Mouse (Mus musculus): Measurements from ENCODE around the gene Slc16a6.

Slc16a6 gene

DNA sequence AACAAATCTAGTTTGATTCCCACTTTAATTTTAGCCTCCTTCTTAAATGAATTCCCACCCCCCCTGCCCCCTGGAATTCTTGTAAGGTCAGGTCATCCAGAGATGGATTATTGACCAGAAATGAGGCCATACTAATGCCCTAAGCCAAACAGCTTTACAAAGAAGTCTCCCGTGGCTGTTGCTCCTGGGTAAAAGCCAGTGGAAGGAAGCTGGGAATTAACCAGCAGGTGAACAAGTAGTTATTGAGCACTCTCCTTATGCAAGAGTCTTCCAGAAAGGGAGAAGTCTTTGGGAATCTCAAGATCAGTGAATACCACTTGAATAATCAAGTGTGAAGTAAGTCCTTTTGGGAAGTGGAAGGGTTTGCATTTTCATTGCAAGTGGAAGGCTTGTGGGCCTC lies 13.7 kb upstream of the Slc16a6 start:
- DNase-seq (ENCODE audit: low spot score in 2 of 2), result no peak

DNA sequence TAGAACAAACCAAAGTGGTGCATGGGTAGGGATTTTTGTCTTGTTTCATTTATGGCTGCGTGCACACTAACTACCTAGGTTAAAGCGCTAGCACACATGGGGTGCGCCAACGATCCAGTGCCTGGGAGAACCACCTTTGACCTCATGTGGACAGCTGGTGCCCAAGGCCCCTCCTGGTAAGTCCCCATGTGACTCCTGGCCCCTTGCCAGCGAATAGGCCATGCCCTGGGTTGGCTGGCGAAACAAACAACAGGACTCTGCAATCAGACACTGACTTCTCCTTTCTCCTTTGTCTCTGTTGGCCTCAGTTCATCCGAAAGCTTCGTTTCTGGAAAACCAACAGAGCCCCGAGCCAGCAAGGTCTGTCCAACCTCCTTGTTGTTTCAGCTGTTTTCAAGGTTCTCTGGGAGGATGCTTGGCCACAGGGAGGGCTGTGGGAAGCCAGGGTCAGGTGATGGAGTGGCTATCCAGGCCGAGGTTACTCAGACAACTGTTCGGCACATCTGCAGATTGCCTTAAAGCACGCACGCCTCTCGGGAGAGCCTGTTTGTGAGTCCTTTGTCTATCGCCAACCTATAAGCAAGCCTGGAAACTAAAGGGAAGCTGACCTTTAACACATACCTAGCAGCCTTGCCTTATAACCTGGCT lies 12.1 kb upstream of the Slc16a6 start:
- no peak for DNase-seq (ENCODE audit: low spot score in 2 of 2)

DNA sequence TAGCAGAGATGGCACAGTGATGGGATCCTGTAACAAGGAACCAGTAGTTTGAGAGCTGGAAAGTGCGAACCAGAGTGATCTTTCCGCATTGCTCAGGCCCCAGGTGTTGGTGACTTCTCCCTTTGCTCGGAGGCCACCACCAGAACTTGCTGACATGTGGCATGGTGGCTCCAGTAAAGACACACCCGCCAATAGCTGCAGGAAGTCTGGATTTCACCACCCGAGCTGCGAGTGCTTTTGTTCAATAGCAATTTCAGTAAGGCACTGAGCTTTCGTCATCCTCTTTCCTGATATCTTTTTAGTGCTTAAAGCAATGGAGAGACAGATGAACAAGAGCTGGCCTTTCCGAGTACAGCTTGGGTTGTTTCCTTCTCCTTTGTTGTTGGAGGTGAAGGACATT lies 7.0 kb upstream of the Slc16a6 start:
- no peak for DNase-seq (ENCODE audit: low spot score in 2 of 2)

DNA sequence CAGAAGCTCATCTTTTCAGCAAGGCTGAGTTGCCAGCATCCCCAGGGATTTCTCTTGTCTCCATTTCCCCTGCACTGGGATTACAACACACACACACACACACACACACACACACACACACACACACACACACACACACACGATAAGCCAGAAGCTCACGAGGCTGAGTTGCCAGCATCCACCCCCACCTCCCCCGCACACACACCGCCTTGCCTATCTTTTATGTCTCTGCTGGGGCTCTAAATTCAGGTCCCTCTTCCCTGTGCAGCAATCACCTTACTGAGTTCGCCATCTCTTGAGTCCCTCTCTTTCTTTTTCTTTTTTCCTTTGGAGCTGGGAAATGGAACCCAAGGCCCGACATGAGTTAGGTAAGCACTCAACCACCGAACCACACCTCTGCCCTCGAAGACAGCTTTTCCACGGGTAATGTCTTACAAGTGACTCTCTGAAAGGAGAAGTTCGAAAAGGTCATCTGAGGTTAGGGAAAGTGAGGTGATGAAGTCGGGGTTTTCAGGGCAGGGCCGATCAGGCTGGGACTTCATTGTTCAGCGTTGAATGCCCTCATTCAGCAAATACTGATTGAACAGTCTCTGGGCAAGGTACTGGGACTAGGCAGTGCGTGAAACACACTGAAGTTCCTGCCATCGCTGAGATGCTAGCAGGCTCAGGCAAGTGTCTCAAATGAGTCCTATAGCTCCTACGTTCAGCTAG lies 6.3 kb upstream of the Slc16a6 start:
- no peak for DNase-seq (ENCODE audit: low spot score in 2 of 2)

DNA sequence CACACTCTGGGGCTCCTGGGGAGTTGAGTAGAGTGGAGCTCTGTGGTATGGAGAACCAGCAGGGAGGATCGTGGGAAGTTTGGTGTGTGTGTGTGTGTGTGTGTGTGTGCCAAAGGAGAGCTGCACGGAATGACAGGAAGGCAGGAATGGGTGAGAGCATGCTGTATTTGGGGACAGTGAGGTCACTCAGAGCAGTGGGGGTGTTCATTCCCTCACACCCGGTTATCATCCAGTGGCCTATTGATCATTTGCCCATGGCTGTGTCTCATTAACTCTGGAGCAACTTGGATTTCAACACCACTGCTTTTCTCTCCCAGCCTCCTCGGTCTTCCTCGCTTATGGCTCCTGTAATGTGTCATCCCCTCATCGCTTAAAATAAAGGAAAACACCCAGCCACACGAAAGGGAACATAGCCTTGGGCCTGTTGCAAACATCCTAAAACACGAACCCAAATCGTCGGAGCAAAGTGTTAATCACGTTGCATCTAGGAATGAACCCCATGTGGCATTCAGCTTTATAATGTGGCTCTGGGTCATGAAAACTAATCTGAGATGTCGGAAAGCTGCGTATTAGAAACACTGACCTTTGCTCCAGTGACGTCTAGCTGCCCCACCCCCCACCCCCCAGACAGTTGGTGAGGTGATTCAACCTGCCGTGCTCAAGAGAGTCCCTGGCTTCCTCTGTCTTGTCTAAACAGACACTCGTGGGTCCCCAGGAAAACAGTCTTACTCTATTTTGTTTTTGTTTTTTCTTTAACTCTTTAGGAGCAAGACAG lies 4.4 kb upstream of the Slc16a6 start:
- DNase-seq (ENCODE audit: low spot score in 2 of 2), result no peak

DNA sequence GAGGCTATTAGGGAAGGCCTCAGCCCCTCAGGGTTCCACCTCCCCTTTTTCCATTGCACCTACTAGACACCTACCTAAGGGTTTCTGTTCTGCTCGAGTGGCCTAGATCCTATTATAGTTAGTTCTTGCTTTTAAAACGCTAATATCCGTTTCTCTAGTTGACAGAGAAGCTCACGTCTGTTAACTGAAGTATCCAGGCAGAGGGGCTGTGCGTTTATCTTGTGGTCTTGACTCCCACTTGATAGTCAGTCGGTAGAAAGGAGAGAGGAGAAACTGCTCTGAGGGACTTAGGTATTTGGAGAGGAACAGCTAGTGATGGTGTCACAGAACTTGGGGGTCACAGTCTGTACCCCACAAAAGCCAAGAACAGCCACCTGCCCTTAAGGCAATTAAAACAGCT lies 3.3 kb upstream of the Slc16a6 start:
- DNase-seq (ENCODE audit: low spot score in 2 of 2), result no peak

GRCm38 (mm10) chr11:109476241-109476640 lies 2.8 kb upstream of the Slc16a6 start:
- DNase-seq (ENCODE audit: low spot score in 2 of 2), result no peak

GRCm38 (mm10) chr11:109475717-109476116 lies 2.3 kb upstream of the Slc16a6 start:
- no peak for DNase-seq (ENCODE audit: low spot score in 2 of 2)

DNA sequence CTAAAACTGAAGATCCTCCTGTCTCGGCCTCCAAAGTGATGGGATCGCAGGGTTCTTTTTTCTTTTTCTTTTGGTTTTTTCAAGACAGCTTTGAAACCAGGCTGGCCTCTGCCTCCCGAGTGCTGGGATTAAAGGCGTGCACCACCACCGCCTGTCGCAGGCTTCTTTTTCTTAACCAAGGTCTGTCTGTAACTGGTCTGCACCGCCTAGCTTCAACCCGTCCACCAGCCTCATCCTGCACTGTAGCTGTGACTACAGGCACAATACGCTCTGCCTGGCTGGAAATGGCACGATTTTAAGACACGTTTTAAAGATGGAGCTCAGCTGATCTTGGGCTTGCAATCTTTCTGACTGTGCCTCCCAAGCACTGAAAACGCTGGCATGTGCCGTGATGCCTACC lies 1.4 kb upstream of the Slc16a6 start:
- no peak for DNase-seq (ENCODE audit: low spot score in 2 of 2)

DNA sequence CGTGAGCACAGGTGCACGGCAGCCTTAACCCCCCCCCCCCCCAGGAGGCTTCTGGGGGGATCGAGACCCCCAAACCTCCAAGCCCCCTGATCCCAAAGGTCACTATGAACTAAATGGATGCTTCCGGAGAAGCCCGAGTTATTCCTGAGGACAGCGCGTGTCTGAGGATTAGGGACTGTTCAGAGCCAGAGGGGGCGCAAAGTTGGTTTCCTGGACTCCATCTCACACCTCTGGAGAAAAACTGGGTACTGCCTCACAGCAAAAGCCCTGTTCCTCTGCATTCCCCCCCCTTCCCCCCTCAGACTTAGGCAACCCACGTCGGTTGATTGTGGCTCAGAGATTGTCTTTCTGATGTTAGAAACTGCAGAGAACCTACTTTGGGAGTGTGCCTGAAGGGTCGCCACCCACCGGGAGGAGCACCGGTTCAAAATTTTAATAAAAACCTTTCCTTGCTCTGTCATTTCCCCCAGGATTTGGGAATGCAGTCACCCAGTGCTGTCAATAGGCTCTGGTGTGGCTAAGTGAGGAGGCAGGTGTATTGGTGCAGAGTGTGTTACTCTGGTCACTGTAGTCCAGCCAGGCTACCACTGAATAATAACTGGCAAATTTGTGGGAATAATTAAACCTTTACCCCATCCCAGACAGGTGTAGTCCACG lies 816 bp upstream of the Slc16a6 start:
- DNase-seq (ENCODE audit: low spot score in 2 of 2), result no peak

GRCm38 (mm10) chr11:109472821-109473170 lies 602 bp downstream of the Slc16a6 start:
- DNase-seq (ENCODE audit: low spot score in 2 of 2), result no peak

- peak; percentile 50 to 51 for DNase-seq (ENCODE audit: low spot score in 2 of 2)
Measured at GRCm38 (mm10) chr11:109472171-109472691, 1.2 kb downstream of the Slc16a6 start.

GRCm38 (mm10) chr11:109470921-109471861 lies 2.2 kb downstream of the Slc16a6 start:
- DNase-seq (ENCODE audit: low spot score in 2 of 2), result peak; percentile 32 to 47

DNA sequence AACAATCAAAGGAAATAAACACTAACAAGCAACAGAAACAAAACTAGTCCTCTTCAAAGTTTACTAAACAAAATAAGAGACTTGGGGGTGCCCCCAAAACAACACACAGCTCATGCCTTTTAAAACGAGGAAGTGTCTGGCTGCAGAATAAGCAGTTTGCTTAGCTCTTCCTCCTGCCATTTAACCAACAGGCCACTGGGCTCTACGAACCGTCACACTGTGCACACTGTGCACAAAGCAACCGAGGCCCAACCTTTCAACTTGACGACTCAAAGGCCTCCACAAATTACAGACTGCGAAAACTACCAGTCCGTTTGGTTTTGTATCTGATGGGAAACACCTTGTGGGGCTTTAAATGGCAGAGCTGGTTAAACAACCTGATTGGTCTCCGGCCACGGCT lies 3.2 kb downstream of the Slc16a6 start:
- DNase-seq (ENCODE audit: low spot score in 2 of 2), result no peak

GRCm38 (mm10) chr11:109468133-109468532 lies 5.3 kb downstream of the Slc16a6 start:
- DNase-seq (ENCODE audit: low spot score in 2 of 2), result no peak

GRCm38 (mm10) chr11:109466987-109467386 lies 6.4 kb downstream of the Slc16a6 start:
- no peak for DNase-seq (ENCODE audit: low spot score in 2 of 2)

GRCm38 (mm10) chr11:109465068-109465467 lies 8.3 kb downstream of the Slc16a6 start:
- DNase-seq (ENCODE audit: low spot score in 2 of 2), result no peak

GRCm38 (mm10) chr11:109460586-109460985 lies 12.8 kb downstream of the Slc16a6 start:
- DNase-seq (ENCODE audit: low spot score in 2 of 2), result no peak

DNA sequence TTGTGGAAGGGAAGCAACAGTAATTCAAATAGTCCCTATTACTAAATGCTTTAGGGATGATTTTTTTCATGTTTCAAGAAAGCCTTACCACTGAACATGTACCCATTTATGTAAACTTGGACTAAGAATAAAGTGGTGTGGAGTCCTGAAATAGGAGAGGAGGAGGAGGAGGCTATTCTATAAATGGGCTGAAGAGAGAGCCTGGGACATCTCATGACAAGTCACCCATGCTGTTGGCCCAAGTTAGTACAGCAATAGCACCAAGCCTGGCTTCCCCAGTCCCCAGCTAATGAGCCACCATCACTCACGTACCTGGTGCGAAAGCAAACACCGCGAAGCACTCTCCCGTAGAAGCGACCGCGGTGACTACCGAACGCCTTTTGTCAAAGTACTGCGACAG lies 15.2 kb downstream of the Slc16a6 start:
- no peak for DNase-seq (ENCODE audit: low spot score in 2 of 2)

DNA sequence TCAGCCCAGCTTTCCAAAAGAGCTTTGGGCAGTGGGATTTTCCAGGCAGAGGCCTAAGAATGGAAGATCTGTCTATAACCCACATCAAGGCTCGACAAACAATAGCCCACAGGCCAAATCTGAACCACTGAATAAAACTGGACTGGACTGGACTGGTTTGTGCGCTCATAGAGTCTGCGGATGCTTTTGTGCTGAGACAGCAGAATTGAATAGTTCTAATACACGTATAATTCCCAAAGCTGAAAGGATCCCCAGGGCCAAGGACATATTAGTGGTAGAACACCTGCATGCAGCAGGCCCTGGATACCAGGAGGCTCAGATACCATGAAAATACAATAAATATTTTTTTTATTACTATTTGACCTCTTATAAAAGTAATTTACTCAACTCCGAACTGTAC lies 17.1 kb downstream of the Slc16a6 start:
- no peak for DNase-seq (ENCODE audit: low spot score in 2 of 2)

GRCm38 (mm10) chr11:109451169-109451568 lies 22.2 kb downstream of the Slc16a6 start:
- DNase-seq (ENCODE audit: low spot score in 2 of 2), result no peak

Data from thymus, postnatal 10 days (tissue).